Mouse (Mus musculus): ENCODE measurements around the gene Gps2. TPM values are rescaled to one million over a fixed set of nuclear protein-coding genes. Genes with fewer than 3 reads are reported as not detected.

Gps2 gene
- total and polyA plus RNA-seq, 3 experiments, result 25.0 to 73.6 (median 29.4) TPM

GRCm38 (mm10) chr11:69909174-69909573, 4.5 kb upstream of the Gps2 start:
- TF ChIP-seq MAZ (IDR thresholded peaks at IDR 0.05; ENCODE audit: low read depth, low read length) (no peak), MEF2A (IDR thresholded peaks at IDR 0.05; ENCODE audit: borderline replicate concordance, low read depth, low read length) (no peak), HCFC1 (IDR thresholded peaks at IDR 0.05; ENCODE audit: low read depth, low read length) (no peak), TCF12 (IDR thresholded peaks at IDR 0.05; ENCODE audit: low read depth, low read length) (no peak), GABPA (IDR thresholded peaks at IDR 0.05; ENCODE audit: insufficient replicate concordance, low read depth, low read length) (no peak), IRF4 (IDR thresholded peaks at IDR 0.05; ENCODE audit: low read depth, low read length) (no peak), JUN (IDR thresholded peaks at IDR 0.05; ENCODE audit: insufficient read depth, low read depth, low read length) (no peak)
- Histone ChIP-seq H3K4me2 (ENCODE audit: insufficient read depth, low read depth, poor library complexity, severe bottlenecking) (no peak overlapping the region), H3K79me2 (replicated peaks; ENCODE audit: control insufficient read depth, extremely low read depth, insufficient read depth, poor library complexity, severe bottlenecking) (no peaks in the 10 kb centered on the region), H3K36me3 (replicated peaks in 1 of 2; ENCODE audit: control insufficient read depth in 1 of 2, insufficient read depth in 1 of 2, low read length in 1 of 2) (peaks cover 85 to 90% of the 10 kb centered on the region in 2 experiments), H3K9ac (ENCODE audit: insufficient read depth, low read depth) (no peak overlapping the region), H3K9me3 (replicated peaks; ENCODE audit: low read length) (no peaks in the 10 kb centered on the region), H3K4me1 (ENCODE audit: control insufficient read depth in 1 of 2, insufficient read depth in 2 of 2) (peaks cover 7 to 10% of the 10 kb centered on the region in 2 experiments; a peak in 3 of 4 replicates), H3K4me3 (replicated peaks in 1 of 3; ENCODE audit: low read depth in 2 of 3, low read length in 2 of 3, poor library complexity in 1 of 3) (no peak overlapping the region), H3K27ac (ENCODE audit: insufficient read depth, low read depth) (no peak overlapping the region), H3K27me3 (replicated peaks) (no peaks in the 10 kb centered on the region)
- dilution Hi-C loops (cut with MboI; ENCODE audit: extremely low pct_ligation_motif_present, extremely low pct_unique_long_range_greater_than_20kb, low sequenced_read_pairs), result no loop called here
- in situ Hi-C loops (cut with MboI; ENCODE audit: low pct_ligation_motif_present, low pct_unique_long_range_greater_than_20kb, low sequenced_read_pairs), result no loop called here
- no peak for DNase-seq (ENCODE audit: extremely low read depth)

- dilution Hi-C loops (cut with MboI; ENCODE audit: extremely low pct_ligation_motif_present, extremely low pct_unique_long_range_greater_than_20kb, low sequenced_read_pairs) (no loop called here), in situ Hi-C loops (cut with MboI; ENCODE audit: low pct_ligation_motif_present, low pct_unique_long_range_greater_than_20kb, low sequenced_read_pairs) (no loop called here)
- H3K9me3 ChIP-seq (replicated peaks; ENCODE audit: low read length), result no peaks in the 10 kb centered on the region
- no peak overlapping the region for H3K27ac ChIP-seq (ENCODE audit: insufficient read depth, low read depth)
- H3K36me3 ChIP-seq (replicated peaks in 1 of 2; ENCODE audit: control insufficient read depth in 1 of 2, insufficient read depth in 1 of 2, low read length in 1 of 2), result peaks cover 85 to 94% of the 10 kb centered on the region in 2 experiments
- TF ChIP-seq GABPA (IDR thresholded peaks at IDR 0.05; ENCODE audit: insufficient replicate concordance, low read depth, low read length), result no peak
- H3K79me2 ChIP-seq (replicated peaks; ENCODE audit: control insufficient read depth, extremely low read depth, insufficient read depth, poor library complexity, severe bottlenecking), result no peaks in the 10 kb centered on the region; the same call in 1 of the 2 replicates
- H3K27me3 ChIP-seq (replicated peaks), result no peaks in the 10 kb centered on the region
- H3K4me2 ChIP-seq (ENCODE audit: insufficient read depth, low read depth, poor library complexity, severe bottlenecking), result no peak overlapping the region
- H3K4me3 ChIP-seq (replicated peaks in 1 of 3; ENCODE audit: low read depth in 2 of 3, low read length in 2 of 3, poor library complexity in 1 of 3), result no peak overlapping the region
- H3K9ac ChIP-seq (ENCODE audit: insufficient read depth, low read depth), result no peak overlapping the region
- peaks cover 7 to 19% of the 10 kb centered on the region in 2 experiments; a peak in 3 of 4 replicates for H3K4me1 ChIP-seq (ENCODE audit: control insufficient read depth in 1 of 2, insufficient read depth in 2 of 2)
- DNase-seq (ENCODE audit: extremely low read depth), result no peak
Observed at GRCm38 (mm10) chr11:69910177-69910576, 3.5 kb upstream of the Gps2 start.

GRCm38 (mm10) chr11:69910781-69911560, 2.7 kb upstream of the Gps2 start:
- no peak for DNase-seq (ENCODE audit: extremely low read depth)
- in situ Hi-C loops (cut with MboI; ENCODE audit: low pct_ligation_motif_present, low pct_unique_long_range_greater_than_20kb, low sequenced_read_pairs), result no loop called here
- Histone ChIP-seq H3K4me2 (ENCODE audit: insufficient read depth, low read depth, poor library complexity, severe bottlenecking) (no peak overlapping the region), H3K4me1 (ENCODE audit: control insufficient read depth in 1 of 2, insufficient read depth in 2 of 2) (peaks cover 11 to 27% of the 10 kb centered on the region in 2 experiments; a peak in 3 of 4 replicates), H3K27me3 (replicated peaks) (no peaks in the 10 kb centered on the region), H3K27ac (ENCODE audit: insufficient read depth, low read depth) (no peak overlapping the region), H3K9ac (ENCODE audit: insufficient read depth, low read depth) (no peak overlapping the region), H3K4me3 (replicated peaks in 1 of 3; ENCODE audit: low read depth in 2 of 3, low read length in 2 of 3, poor library complexity in 1 of 3) (no peak overlapping the region), H3K36me3 (replicated peaks in 1 of 2; ENCODE audit: control insufficient read depth in 1 of 2, insufficient read depth in 1 of 2, low read length in 1 of 2) (peaks cover 84 to 94% of the 10 kb centered on the region in 2 experiments), H3K9me3 (replicated peaks; ENCODE audit: low read length) (no peaks in the 10 kb centered on the region), H3K79me2 (replicated peaks; ENCODE audit: control insufficient read depth, extremely low read depth, insufficient read depth, poor library complexity, severe bottlenecking) (peaks cover under 1% of the 10 kb centered on the region; the same call in 1 of the 2 replicates)
- TF ChIP-seq NELFE (IDR thresholded peaks at IDR 0.05; ENCODE audit: low read depth, low read length) (no peak), ZNF384 (IDR thresholded peaks at IDR 0.05; ENCODE audit: low read depth, low read length) (no peak), JUN (IDR thresholded peaks at IDR 0.05; ENCODE audit: insufficient read depth, low read depth, low read length) (no peak), JUND (conservative IDR thresholded peaks at IDR 0.05; ENCODE audit: low read depth, low read length) (no peak), MEF2A (IDR thresholded peaks at IDR 0.05; ENCODE audit: borderline replicate concordance, low read depth, low read length) (no peak), ZC3H11A (IDR thresholded peaks at IDR 0.05; ENCODE audit: low read depth, low read length) (no peak), HCFC1 (IDR thresholded peaks at IDR 0.05; ENCODE audit: low read depth, low read length) (no peak), CHD2 (IDR thresholded peaks at IDR 0.05; ENCODE audit: low read length) (no peak), ZKSCAN1 (IDR thresholded peaks at IDR 0.05; ENCODE audit: borderline replicate concordance, low read depth, low read length) (no peak), CTCF (conservative IDR thresholded peaks at IDR 0.05 in 1 of 2, IDR thresholded peaks at IDR 0.05 in 1 of 2; ENCODE audit: low read depth in 2 of 2, low read length in 2 of 2) (no peak), ETS1 (conservative IDR thresholded peaks at IDR 0.05; ENCODE audit: low read depth, low read length) (no peak), TBP (conservative IDR thresholded peaks at IDR 0.05; ENCODE audit: low read depth, low read length) (no peak)
- dilution Hi-C loops (cut with MboI; ENCODE audit: extremely low pct_ligation_motif_present, extremely low pct_unique_long_range_greater_than_20kb, low sequenced_read_pairs), result no loop called here
